Comparison of ENCODE assay signal across 7 mouse cellular contexts in the genomic region with DNA sequence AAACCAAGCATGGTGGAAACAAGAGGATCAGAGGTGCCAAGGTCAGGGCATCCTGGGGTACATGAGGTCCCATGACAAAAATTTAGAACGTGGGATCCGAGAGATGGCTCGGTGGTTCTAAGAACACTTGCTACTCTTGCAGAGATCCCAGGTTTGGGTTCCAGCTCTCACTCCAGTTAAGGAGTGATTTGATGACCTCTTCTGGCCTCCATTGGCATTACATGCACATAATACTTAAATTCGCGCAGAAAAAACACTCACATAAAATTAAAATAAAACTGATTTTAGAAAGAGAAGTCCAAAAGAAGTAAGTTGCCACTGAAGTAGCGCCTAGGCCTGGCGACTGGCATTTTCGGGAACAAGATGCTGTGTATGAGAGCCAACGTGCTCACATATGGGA. TPM values are rescaled to one million over a fixed set of nuclear protein-coding genes. Genes with fewer than 3 reads are reported as not detected.
DNase-seq lines count a peak whose midpoint lies in the region; ATAC-seq and TF ChIP-seq lines count a peak whose summit lies in the region.

No protein-coding gene starts in this region.

- no peaks in the 10 kb centered on the region for H3K36me3 ChIP-seq in hindbrain, embryonic 14.5 days (replicated peaks; ENCODE audit: control insufficient read depth, insufficient read depth)
- no peaks in the 10 kb centered on the region for H3K36me3 ChIP-seq in hindbrain, embryonic 10.5 days
- H3K36me3 ChIP-seq in forebrain, embryonic 11.5 days (ENCODE audit: control insufficient read depth, insufficient read depth, low read length): no peaks in the 10 kb centered on the region

- no peak overlapping the region for H3K27ac ChIP-seq in hindbrain, embryonic 14.5 days
- H3K27ac ChIP-seq in hindbrain, embryonic 10.5 days: no peak overlapping the region
- no peak overlapping the region for H3K27ac ChIP-seq in forebrain, embryonic 11.5 days (ENCODE audit: low read depth, low read length)

- peak; percentile 63 for DNase-seq in hindbrain, embryonic 14.5 days (ENCODE audit: low spot score)
- DNase-seq in hindbrain, embryonic 10.5 days (ENCODE audit: low spot score): no peak
- DNase-seq in testis, postnatal 10 days (ENCODE audit: low spot score): peak; percentile 63
- no peak for DNase-seq in testis, postnatal 14 days (ENCODE audit: low spot score)
- DNase-seq in cerebellum, postnatal 10 days: peak; percentile 58 to 71
- no peak for DNase-seq in lung, adult 2 months
- no peak for DNase-seq in forebrain, embryonic 11.5 days (ENCODE audit: low spot score)

- no peaks in the 10 kb centered on the region for H3K4me1 ChIP-seq in hindbrain, embryonic 14.5 days (replicated peaks; ENCODE audit: control insufficient read depth, insufficient read depth, low read length)
- H3K4me1 ChIP-seq in hindbrain, embryonic 10.5 days (replicated peaks): no peaks in the 10 kb centered on the region
- no peaks in the 10 kb centered on the region for H3K4me1 ChIP-seq in lung, adult 2 months (ENCODE audit: control insufficient read depth, insufficient read depth, low read length)
- no peaks in the 10 kb centered on the region for H3K4me1 ChIP-seq in forebrain, embryonic 11.5 days (replicated peaks; ENCODE audit: control insufficient read depth, insufficient read depth, low read length)

- H3K27me3 ChIP-seq in hindbrain, embryonic 14.5 days (ENCODE audit: control insufficient read depth, insufficient read depth, low read length): no peaks in the 10 kb centered on the region
- H3K27me3 ChIP-seq in hindbrain, embryonic 10.5 days (ENCODE audit: insufficient read depth, poor library complexity, severe bottlenecking): no peaks in the 10 kb centered on the region
- H3K27me3 ChIP-seq in forebrain, embryonic 11.5 days (ENCODE audit: control insufficient read depth, insufficient read depth, low read length): no peaks in the 10 kb centered on the region

- H3K4me3 ChIP-seq in hindbrain, embryonic 14.5 days (replicated peaks; ENCODE audit: low read length): no peak overlapping the region
- no peak overlapping the region for H3K4me3 ChIP-seq in hindbrain, embryonic 10.5 days
- H3K4me3 ChIP-seq in lung, adult 2 months (replicated peaks; ENCODE audit: extremely low read depth, low read depth, low read length): no peak overlapping the region
- no peak overlapping the region for H3K4me3 ChIP-seq in forebrain, embryonic 11.5 days (ENCODE audit: low read depth, low read length)

- H3K9me3 ChIP-seq in hindbrain, embryonic 14.5 days (ENCODE audit: control insufficient read depth, low read length): no peaks in the 10 kb centered on the region
- H3K9me3 ChIP-seq in hindbrain, embryonic 10.5 days: peaks cover 5% of the 10 kb centered on the region; the same call in 1 of the 2 replicates
- H3K9me3 ChIP-seq in forebrain, embryonic 11.5 days (ENCODE audit: control insufficient read depth, low read length): no peaks in the 10 kb centered on the region

- TF ChIP-seq POLR2A in lung, adult 2 months (IDR thresholded peaks at IDR 0.05; ENCODE audit: borderline replicate concordance, extremely low read depth, low read depth, low read length): no peak

- ATAC-seq in hindbrain, embryonic 14.5 days (ENCODE audit: low FRiP score): no peak
- ATAC-seq in forebrain, embryonic 11.5 days (replicated peaks; ENCODE audit: low FRiP score): no peak

- 71% methylated on average over 9 of the region's 9 CpGs for WGBS in hindbrain, embryonic 14.5 days
- 65% methylated on average over 9 of the region's 9 CpGs for WGBS in hindbrain, embryonic 10.5 days
- WGBS in lung, adult 2 months: 56% methylated on average over 9 of the region's 9 CpGs
- WGBS in forebrain, embryonic 11.5 days: 68% methylated on average over 9 of the region's 9 CpGs

- no peak overlapping the region for H3K9ac ChIP-seq in hindbrain, embryonic 14.5 days
- no peak overlapping the region for H3K9ac ChIP-seq in forebrain, embryonic 11.5 days (ENCODE audit: low read length)

- TF ChIP-seq CTCF in lung, adult 2 months (IDR thresholded peaks at IDR 0.05; ENCODE audit: insufficient read depth, low read length): peak; percentile 2; the same call in 1 of the 2 replicates

- no peak overlapping the region for H3K4me2 ChIP-seq in hindbrain, embryonic 14.5 days (replicated peaks)
- H3K4me2 ChIP-seq in forebrain, embryonic 11.5 days (ENCODE audit: low read depth, low read length, severe bottlenecking): no peak overlapping the region

RNA-seq across cellular contexts. Expression of a gene that starts 4.4 kb away (rescaled TPM):
- polyA plus RNA-seq in hindbrain, embryonic 14.5 days (2014; fragmentation: Nextera tagmentation; extraction: Ambion mirVana): 0.70 TPM in 1 of 2 replicates, not detected in the other
- polyA plus RNA-seq in hindbrain, embryonic 10.5 days (2016; fragmentation: Nextera tagmentation; extraction: Ambion mirVana): 0.16 and 0.73 TPM in 2 replicates
- 17.8 and 19.7 TPM in 2 replicates for polyA plus RNA-seq in lung, adult 2 months (2012; rRNA removed)
- not detected in 2 replicates for polyA plus RNA-seq in forebrain, embryonic 11.5 days (2014; fragmentation: Nextera tagmentation; extraction: Ambion mirVana)

RNA-seq across cellular contexts. Expression of a gene that starts 12.2 kb away (rescaled TPM):
- polyA plus RNA-seq in hindbrain, embryonic 14.5 days (2014; fragmentation: Nextera tagmentation; extraction: Ambion mirVana): not detected in 2 replicates
- 0.24 and 0.25 TPM in 2 replicates for polyA plus RNA-seq in hindbrain, embryonic 10.5 days (2016; fragmentation: Nextera tagmentation; extraction: Ambion mirVana)
- polyA plus RNA-seq in lung, adult 2 months (2012; rRNA removed): 0.38 and 0.62 TPM in 2 replicates
- 0.28 TPM in 1 of 2 replicates, not detected in the other for polyA plus RNA-seq in forebrain, embryonic 11.5 days (2014; fragmentation: Nextera tagmentation; extraction: Ambion mirVana)

RNA-seq across cellular contexts. Expression of a gene that starts 15.8 kb away (rescaled TPM):
- 12.7 and 13.0 TPM in 2 replicates for polyA plus RNA-seq in hindbrain, embryonic 14.5 days (2014; fragmentation: Nextera tagmentation; extraction: Ambion mirVana)
- polyA plus RNA-seq in hindbrain, embryonic 10.5 days (2016; fragmentation: Nextera tagmentation; extraction: Ambion mirVana): 24.5 and 27.2 TPM in 2 replicates
- 16.3 and 18.3 TPM in 2 replicates for polyA plus RNA-seq in lung, adult 2 months (2012; rRNA removed)
- polyA plus RNA-seq in forebrain, embryonic 11.5 days (2014; fragmentation: Nextera tagmentation; extraction: Ambion mirVana): 18.3 and 19.6 TPM in 2 replicates

RNA-seq across cellular contexts. Expression of a gene that starts 15.9 kb away (rescaled TPM):
- 23.4 and 24.0 TPM in 2 replicates for polyA plus RNA-seq in hindbrain, embryonic 14.5 days (2014; fragmentation: Nextera tagmentation; extraction: Ambion mirVana)
- 43.2 and 44.3 TPM in 2 replicates for polyA plus RNA-seq in hindbrain, embryonic 10.5 days (2016; fragmentation: Nextera tagmentation; extraction: Ambion mirVana)
- 89.9 and 123 TPM in 2 replicates for polyA plus RNA-seq in lung, adult 2 months (2012; rRNA removed)
- polyA plus RNA-seq in forebrain, embryonic 11.5 days (2014; fragmentation: Nextera tagmentation; extraction: Ambion mirVana): 32.8 TPM in 2 replicates

RNA-seq across cellular contexts. Expression of a gene that starts 33.4 kb away (rescaled TPM):
- polyA plus RNA-seq in hindbrain, embryonic 14.5 days (2014; fragmentation: Nextera tagmentation; extraction: Ambion mirVana): 149 TPM in 2 replicates
- 40.5 and 53.2 TPM in 2 replicates for polyA plus RNA-seq in hindbrain, embryonic 10.5 days (2016; fragmentation: Nextera tagmentation; extraction: Ambion mirVana)
- 45.4 and 60.4 TPM in 2 replicates for polyA plus RNA-seq in lung, adult 2 months (2012; rRNA removed)
- polyA plus RNA-seq in forebrain, embryonic 11.5 days (2014; fragmentation: Nextera tagmentation; extraction: Ambion mirVana): 45.7 and 47.1 TPM in 2 replicates

Comparison
In these comparisons a context has a peak if more than half of its experiments do, and no peak if none do; other contexts are left out.
1. DNase-seq: peak in hindbrain, embryonic 14.5 days (single experiment), testis, postnatal 10 days (single experiment) and cerebellum, postnatal 10 days (2 of 2); none in hindbrain, embryonic 10.5 days (single experiment), testis, postnatal 14 days (single experiment), lung, adult 2 months (single experiment) and forebrain, embryonic 11.5 days (single experiment).
2. RNA of a gene that starts 4.4 kb away (polyA plus RNA-seq): 17.8 to 19.7 TPM in lung, adult 2 months; 0.16 to 0.73 TPM in hindbrain, embryonic 10.5 days, 0.70 TPM in hindbrain, embryonic 14.5 days and not detected in forebrain, embryonic 11.5 days; every median in the first group is over 10 times any median in the second.